Mouse (Mus musculus): ENCODE results near the gene Gnb3. TPM values are rescaled to one million over a fixed set of nuclear protein-coding genes. Genes with fewer than 3 reads are reported as not detected.
"Not testable (repeated sequence)": the region's sequence is repeated elsewhere in the genome, so short reads cannot be mapped to it uniquely, and the experiment has no call there.

Gnb3 gene
- total RNA-seq, 4 experiments from 2014 or later, result 8.9 to 18.5 (median 14.5) TPM

DNA sequence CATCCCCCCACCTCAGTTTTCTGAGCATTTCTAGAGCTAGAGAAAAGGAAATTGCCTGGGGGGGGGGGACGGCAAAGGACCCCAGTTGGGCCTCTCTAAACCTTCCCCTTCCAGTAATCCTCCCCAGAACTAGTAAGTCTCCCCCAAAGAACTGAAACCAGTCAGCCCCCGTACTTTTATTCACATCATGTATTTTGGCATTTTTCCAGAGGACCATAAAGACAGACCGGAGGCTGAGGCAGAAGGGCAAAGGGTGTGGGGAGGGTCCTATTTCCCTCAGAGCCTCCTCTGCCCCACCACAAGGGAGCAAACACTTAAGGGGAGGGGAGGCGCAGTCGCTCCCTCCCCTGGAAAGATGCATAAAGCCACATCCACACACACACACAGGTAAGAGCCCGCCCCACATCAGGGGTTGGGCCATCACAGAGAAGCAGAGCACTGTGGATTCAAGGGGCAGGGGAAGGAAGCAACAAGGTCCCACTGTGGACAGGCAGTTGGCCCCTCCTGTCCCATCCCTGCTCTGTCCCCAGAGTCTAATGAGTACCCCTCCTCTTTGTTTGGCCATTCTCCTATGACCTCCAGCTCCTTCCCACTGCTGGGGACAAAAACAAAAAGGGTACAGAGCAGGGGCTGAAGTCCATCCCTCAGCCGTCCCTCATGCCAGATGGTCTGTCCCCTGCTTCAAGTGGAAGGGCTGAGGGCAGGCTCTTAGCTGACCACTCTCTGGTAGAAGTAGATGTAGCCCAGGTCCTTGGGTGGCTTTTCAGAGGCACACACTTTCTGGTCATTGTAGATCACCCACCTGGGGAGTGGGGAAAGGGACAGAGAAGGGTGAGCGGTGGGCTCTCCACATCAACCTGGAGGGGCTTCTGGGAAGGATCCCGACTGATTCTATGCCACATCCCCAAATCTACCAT lies 25.0 kb downstream of the Gnb3 start:
- no peak for DNase-seq

DNA sequence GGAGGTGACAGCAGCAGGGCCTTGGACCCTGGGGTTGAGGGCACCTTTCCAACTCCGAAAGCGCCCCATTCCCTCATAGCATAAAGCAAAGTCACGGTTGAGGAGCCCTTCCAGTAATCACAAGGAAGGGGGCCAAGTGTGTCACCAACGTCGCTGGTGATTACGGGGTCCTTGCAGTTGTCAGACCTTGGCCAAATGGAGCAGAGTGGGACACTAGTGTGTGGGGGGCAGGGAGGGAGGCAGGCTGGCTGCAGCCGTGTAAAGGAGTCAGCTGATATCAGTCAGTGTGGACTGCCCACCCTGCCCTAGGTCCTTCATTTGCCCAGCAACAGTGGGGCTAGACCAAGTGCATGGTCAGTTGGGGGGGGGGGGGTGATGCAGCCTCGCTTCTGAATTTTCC lies 25.6 kb downstream of the Gnb3 start:
- DNase-seq, result no peak

GRCm38 (mm10) chr6:124813933-124814332 lies 26.1 kb downstream of the Gnb3 start, which contains the start of gene Tpi1:
TSS of gene Tpi1 (minus strand) at chr6:124814296.
- DNase-seq, result peak; percentile 90

DNA sequence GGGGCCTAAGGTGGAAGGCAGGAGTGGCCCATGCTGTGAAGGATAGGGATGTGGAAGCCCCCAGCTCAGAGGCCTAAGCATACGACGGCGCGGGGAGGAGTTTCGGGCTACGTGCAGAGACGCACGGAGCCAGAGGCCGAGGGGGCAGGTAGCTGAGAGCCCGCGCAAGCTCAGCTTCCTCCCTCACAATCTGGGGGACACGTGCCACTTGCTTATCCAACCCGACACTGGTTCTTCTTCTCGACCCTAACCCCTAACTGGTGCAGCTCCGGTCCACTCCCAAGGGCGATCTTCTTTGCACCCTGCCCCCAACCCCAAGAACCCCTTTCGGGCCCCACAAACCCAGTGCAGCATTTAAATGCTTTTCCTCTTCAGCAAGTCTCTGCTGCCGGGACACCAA lies 26.6 kb downstream of the Gnb3 start:
- DNase-seq, result peak; percentile 58

DNA sequence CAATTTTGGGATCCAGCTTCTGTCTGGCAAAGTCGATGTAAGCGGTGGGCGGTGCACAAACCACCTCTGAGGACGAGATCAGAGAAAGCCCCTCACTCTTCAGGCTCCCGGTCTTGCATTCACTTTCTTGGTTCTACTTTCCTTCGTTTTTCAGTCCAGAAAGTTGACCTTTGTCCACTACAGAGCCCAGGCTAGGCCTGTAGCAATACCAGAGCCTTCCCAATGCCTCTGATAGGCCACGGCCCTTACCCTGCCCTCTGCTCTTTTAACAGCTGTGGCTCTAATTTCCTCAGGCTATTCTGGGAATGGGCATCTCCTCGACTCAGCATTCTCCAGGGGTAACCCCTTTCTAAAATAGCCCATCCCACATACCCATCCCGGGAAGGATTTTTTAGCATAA lies 27.2 kb downstream of the Gnb3 start:
- no peak for DNase-seq

DNA sequence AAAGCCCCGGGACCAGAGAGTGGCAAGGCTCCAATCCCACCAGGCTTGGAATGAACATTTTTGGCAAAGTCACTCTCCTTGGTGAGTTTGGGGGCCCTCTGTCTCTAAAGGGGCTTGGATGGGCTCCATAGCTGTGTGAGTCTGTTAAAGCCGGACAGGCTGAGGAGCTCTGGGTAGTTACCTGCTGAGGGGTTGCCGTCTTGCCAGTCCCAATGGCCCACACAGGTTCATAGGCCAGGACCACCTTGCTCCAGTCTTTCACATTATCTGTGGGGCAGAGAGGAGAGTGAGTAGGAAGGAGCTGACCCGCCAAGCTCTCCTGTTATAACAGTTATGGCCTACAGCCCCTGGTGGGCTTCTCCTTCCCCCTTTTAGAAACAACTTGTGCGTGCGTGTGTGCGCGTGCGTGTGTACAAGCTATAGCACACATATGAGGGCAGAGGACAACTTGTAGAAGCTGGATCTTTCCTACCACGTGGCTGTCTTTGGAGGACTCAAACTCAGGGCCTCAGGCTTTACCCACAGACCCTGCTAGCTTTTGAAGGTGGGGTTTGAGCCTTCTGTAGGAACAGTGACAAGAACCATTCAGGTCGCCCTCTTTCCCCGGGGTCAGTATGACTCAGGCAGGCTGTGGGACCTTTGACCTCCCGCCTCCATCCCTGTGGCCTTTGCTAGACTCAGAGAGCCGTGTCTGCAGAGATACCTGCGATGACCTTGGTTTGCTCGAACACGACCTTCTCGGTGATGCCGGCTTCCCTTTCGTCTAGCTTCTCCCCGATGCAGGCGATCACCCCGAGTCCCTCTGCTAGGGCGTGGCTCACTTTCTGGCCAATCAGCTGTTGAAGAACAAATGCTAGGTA lies 28.1 kb downstream of the Gnb3 start:
- no peak for DNase-seq

GRCm38 (mm10) chr6:124811403-124811665 lies 28.7 kb downstream of the Gnb3 start:
- DNase-seq, result no peak

DNA sequence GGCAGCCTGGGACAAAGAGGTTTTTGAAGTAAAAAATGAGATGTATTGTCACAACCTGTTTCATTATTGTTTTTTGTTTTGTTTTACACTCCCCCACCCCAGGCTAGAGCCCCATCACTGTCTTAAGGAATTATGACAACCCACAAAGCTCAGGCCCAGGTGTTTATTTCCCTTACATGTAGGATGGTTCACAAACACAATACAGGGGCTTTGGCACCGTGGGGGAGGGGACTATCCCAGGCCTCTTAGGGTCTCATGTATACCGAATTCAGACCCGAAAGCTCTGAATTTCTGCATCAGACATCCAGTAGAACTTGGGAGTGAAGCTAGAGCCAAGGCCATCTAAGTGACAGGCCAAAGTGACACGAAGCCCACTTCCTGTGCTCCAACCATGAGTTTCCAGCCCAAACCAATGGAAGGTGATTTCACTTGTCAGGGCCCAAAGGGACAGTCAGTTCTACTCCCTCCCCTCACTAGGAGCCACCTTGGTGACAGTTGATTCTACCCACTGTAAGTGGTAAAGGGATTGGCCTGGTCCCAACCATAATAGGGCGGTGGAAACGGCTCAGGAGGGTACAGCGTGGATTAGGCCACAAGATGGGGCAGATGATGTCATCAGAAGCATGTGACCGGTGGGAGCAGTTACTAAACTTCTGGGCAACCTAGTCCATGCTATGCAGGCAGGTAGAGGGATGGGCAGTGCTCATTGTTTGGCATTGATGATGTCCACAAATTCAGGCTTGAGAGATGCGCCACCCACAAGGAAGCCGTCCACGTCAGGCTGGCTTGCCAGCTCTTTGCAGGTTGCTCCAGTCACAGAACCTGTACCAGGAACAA lies 29.3 kb downstream of the Gnb3 start:
- DNase-seq, result not testable (repeated sequence)

DNA sequence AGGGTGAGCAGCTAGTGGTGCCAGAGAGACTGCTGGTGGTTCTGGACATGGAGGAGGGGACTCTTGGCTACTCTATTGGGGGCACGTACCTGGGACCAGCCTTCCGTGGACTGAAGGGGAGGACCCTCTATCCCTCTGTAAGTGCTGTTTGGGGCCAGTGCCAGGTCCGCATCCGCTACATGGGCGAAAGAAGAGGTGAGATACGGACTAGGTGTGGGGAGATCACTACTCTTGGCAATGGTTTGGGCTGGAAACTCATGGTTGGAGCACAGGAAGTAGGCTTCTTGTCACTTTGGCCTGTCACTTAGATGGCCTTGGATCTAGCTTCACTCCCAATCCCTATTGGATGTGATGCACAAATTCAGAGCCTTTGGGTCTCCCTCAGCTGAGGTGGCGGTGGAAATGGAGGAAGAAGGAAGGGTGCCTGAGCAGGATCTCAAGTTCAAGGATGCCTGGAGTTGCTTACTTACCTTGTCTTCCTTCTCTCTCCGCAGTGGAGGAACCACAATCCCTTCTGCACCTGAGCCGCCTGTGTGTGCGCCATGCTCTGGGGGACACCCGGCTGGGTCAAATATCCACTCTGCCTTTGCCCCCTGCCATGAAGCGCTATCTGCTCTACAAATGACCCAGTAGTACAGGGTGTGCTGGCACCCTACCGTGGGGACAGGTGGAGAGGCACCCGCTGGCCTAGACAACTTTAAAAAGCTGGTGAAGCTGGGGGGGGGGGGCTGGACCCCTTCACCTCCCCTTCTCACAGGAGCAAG lies 30.1 kb downstream of the Gnb3 start:
- no peak for DNase-seq

DNA sequence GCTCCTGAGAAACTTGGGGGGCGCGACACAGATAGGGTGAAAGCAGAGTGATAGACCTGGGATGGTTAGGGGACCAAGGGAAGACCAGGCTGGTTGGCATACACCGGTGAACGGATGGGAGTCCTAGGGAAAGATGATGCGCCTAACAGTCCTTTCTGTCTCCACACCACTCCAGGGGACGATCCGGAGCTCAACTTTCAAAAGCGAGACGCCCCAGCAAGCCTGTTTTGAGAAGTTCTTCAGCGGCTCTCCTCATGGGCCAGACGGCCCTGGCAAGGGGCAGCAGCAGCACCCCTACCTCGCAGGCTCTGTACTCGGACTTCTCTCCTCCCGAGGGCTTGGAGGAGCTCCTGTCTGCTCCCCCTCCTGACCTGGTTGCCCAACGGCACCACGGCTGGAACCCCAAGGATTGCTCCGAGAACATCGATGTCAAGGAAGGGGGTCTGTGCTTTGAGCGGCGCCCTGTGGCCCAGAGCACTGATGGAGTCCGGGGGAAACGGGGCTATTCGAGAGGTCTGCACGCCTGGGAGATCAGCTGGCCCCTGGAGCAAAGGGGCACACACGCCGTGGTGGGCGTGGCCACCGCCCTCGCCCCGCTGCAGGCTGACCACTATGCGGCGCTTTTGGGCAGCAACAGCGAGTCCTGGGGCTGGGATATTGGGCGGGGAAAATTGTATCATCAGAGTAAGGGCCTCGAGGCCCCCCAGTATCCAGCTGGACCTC lies 30.9 kb downstream of the Gnb3 start:
- DNase-seq, result peak; percentile 78

GRCm38 (mm10) chr6:124808358-124809012 lies 31.6 kb downstream of the Gnb3 start, which contains the start of gene Spsb2:
TSS of gene Spsb2 (plus strand) at chr6:124808661.
- DNase-seq, result peak; percentile 71

DNA sequence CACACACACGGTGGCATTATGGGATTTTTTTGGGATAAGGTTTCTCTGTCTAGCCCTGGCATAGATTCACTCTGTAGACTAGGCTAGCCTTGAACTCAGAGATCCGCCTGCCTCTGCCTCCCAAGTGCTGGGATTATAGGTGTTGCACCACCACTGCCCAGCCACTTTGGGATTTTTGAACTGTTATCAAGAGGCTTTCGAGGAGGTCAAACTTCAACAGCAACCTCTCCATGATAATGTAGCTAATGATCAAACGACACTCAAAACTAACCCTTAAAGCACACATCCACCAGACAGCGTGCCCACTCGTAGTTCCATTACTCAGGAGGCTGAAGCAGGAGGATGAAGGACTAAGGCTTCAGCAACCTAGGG lies 32.1 kb downstream of the Gnb3 start:
- no peak for DNase-seq

GRCm38 (mm10) chr6:124807366-124807765 lies 32.7 kb downstream of the Gnb3 start:
- DNase-seq, result no peak

GRCm38 (mm10) chr6:124806446-124807140 lies 33.5 kb downstream of the Gnb3 start:
- DNase-seq, result no peak

DNA sequence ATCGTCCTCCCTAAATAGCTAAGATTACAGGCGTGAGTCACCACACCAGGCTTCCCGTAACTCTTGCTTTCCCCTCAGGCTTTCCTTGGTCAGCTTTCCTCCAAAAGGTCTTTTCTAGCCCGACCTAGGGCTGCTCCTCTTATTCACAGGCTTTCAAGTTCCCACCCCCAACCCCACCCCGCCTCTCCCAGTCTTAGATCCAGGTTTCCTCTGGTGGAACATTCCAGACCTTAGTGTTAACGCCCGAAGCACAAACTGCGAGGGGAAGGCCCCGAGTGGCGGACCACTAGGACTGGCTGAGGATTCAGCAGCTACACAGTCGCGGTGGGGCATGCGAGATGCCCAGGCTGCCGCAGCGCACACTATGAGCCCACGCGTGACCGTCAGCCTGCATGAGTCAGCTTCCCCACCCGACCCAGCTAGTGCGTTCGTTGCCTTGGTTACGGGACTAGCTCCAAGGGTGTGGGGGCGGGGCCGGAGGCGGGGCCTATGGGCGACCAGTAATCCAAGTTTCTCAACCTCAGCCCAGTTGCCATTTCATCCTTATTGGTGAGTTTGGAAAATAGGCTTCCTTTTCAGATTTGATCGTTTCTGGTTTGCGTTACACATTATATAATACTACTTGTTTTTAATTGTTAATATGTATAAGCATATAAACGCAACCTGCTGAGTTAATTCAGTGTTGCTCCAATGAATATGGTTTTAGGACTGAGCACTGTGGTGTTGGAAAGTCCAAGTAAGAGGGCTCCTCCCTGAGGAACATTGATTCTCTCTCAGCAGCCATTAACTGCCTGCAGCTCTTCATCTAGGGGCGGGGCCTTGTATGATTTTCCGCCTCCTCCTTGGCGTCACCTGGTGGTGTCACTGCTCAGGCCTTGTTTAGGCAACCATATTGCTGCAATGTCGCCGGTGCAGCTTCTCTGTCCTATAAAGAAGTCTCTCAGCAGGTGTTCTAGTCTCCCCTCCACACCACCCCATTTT lies 34.4 kb downstream of the Gnb3 start:
- DNase-seq, result peak; percentile 96

DNA sequence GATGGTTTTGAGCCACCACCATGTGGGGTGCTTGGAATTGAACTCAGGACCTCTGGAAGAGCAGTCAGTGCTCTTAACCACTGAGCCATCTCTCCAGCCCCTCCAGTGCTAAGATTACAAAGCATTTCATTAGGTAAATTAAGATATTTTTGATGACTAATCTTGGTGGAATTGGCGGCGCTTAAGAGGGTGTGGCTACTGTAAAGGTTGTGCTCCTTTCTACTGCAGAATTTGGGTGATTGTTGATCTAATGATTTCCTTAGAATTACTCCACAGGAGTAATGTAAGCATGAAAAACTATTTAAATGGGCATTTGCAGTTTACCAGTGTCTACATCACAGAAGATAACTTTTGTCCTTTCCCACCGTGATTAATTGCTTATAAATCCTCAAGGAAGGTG lies 35.7 kb downstream of the Gnb3 start:
- no peak for DNase-seq

- DNase-seq, result not testable (repeated sequence)
Observed at GRCm38 (mm10) chr6:124803691-124804090, 36.4 kb downstream of the Gnb3 start.

DNA sequence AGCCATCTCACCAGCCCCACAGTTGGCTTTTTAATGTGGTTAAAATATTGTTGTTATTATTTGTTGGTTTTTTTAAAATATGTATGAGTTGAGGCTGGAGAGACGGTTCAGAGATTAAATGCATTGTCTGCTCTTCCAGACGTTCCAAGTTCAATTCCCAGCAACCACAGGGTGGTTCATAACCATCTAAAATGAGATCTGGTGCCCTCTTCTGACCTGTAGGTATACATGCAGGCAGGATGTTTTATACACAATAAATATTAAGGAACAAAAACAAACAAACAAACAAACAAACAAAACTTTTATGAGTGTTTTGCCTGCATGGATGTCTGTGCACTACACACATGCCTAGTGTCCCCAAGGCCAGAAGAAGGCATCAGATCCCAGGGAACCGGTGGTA lies 37.0 kb downstream of the Gnb3 start:
- DNase-seq, result no peak

- DNase-seq, result not testable (repeated sequence)
Observed at GRCm38 (mm10) chr6:124802400-124802799, 37.7 kb downstream of the Gnb3 start.

Data from adrenal gland, adult 8-10 months (tissue).